ENCODE assay signal across 8 mouse cellular contexts in the genomic region with DNA sequence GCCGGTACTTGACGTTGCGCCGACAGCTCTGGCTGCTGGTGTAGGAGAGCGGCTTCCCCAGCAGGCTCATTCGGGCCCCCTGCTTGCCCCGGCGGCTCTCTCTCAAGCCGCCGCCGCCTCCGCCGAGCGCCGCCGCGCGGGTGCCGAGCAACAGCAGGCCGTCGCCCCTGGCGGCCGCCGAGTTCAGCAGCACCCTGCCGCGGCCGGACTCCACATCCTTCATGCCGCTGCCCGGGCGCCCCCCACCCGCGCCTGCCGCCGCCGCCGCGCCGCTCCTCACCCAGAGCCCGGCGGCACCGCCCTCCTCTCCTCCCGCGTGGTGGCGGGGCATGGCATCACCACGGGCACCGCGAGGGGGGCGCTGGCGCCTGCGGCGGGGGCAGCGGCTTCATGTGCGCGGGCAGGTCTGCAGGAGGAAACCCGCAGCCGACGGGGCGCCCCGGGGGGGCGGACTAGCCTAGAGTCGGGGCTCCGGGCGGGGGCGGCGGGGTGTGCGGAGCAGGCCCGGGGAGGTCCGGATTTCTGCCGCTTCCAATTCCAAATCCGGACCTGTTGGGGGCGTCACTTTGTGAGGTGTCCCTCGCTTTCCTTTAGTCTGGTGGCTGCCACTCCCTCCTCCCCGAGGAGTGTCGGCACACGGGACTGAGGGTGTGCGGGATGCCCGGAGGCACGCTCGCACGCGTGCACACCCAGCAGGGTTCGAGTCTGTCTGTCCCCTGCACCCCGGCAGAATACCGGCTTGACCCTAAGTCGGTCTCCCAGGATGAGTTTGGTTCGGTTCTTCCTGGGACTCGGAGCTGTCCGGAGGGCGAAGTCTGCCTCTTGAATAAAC. TPM values are rescaled to one million over a fixed set of nuclear protein-coding genes. Genes with fewer than 3 reads are reported as not detected.
DNase-seq lines count a peak whose midpoint lies in the region; ATAC-seq and TF ChIP-seq lines count a peak whose summit lies in the region.

A gene (minus strand): TSS at position 692 of the 832 bp plus-strand sequence.

- TF ChIP-seq CTCF in ES-Bruce4 (IDR thresholded peaks at IDR 0.05; ENCODE audit: low read depth, low read length), result no peak
- no peak for TF ChIP-seq CTCF in cerebellum, adult 2 months (IDR thresholded peaks at IDR 0.05; ENCODE audit: borderline replicate concordance, insufficient read depth, low read depth, low read length)

- no peak within 1 kb of the TSS for H3K27ac ChIP-seq in ES-Bruce4 (ENCODE audit: insufficient read depth, low read length)
- H3K27ac ChIP-seq in cerebellum, adult 2 months (ENCODE audit: insufficient read depth, low read length), result no peak within 1 kb of the TSS
- peak within 1 kb of the TSS; percentile 23; the same call in 1 of the 2 replicates for H3K27ac ChIP-seq in hindbrain, embryonic 13.5 days

- DNase-seq in cerebellum, adult 2 months, result peak; percentile 25 to 31
- DNase-seq in frontal cortex, postnatal 10 days (ENCODE audit: low spot score in 2 of 2), result peak; percentile 69 to 72
- DNase-seq in left cerebral cortex, postnatal 10 days (ENCODE audit: extremely low spot score in 1 of 2, low spot score in 2 of 2), result peak; percentile 43 to 83
- peak; percentile 70 for DNase-seq in right cerebral cortex, postnatal 4 days
- DNase-seq in yolk sac, embryonic 10.5 days (ENCODE audit: low spot score), result peak; percentile 38

- WGBS in cerebellum, adult 2 months, result under 1% methylated on average over 83 of the region's 89 CpGs
- under 1% methylated on average over 51 of the region's 89 CpGs for WGBS in hindbrain, embryonic 13.5 days

- peak within 1 kb of the TSS; percentile 93 for H3K4me3 ChIP-seq in ES-Bruce4 (ENCODE audit: low read depth, low read length)
- peak within 1 kb of the TSS; percentile 44 for H3K4me3 ChIP-seq in cerebellum, adult 2 months (replicated peaks; ENCODE audit: insufficient read depth, low read depth, low read length)
- H3K4me3 ChIP-seq in hindbrain, embryonic 13.5 days, result peak within 1 kb of the TSS; percentile 69
- H3K4me3 ChIP-seq in megakaryocyte, embryonic 14.5 days (replicated peaks), result peak within 1 kb of the TSS; percentile 95

- peaks cover 11% of the 10 kb centered on the region for H3K27me3 ChIP-seq in ES-Bruce4 (ENCODE audit: control insufficient read depth, insufficient read depth, low read length, poor library complexity, severe bottlenecking)
- H3K27me3 ChIP-seq in cerebellum, adult 2 months (ENCODE audit: control insufficient read depth, insufficient read depth, low read length), result peaks cover 2% of the 10 kb centered on the region; the same call in 1 of the 2 replicates
- peaks cover 27% of the 10 kb centered on the region for H3K27me3 ChIP-seq in hindbrain, embryonic 13.5 days
- peaks cover 25% of the 10 kb centered on the region for H3K27me3 ChIP-seq in megakaryocyte, embryonic 14.5 days (replicated peaks)

- intact Hi-C loops in left cerebral cortex, postnatal 10 days (cut with DNase I), result loop anchor here (5.0 kb wide), 2 partner anchors 306 to 549 kb away; no protein-coding TSS in a partner anchor

- ATAC-seq in hindbrain, embryonic 13.5 days (ENCODE audit: low FRiP score), result peak; percentile 86

- peak within 1 kb of the TSS; percentile 87 for H3K9ac ChIP-seq in ES-Bruce4 (ENCODE audit: low read depth, poor library complexity, severe bottlenecking)
- peak within 1 kb of the TSS; percentile 77 for H3K9ac ChIP-seq in hindbrain, embryonic 13.5 days

- no peak for TF ChIP-seq POLR2A in ES-Bruce4 (IDR thresholded peaks at IDR 0.05; ENCODE audit: insufficient read depth, low read length)
- TF ChIP-seq POLR2A in cerebellum, adult 2 months (IDR thresholded peaks at IDR 0.05; ENCODE audit: borderline replicate concordance, insufficient read depth, low read length), result no peak

- H3K4me2 ChIP-seq in hindbrain, embryonic 13.5 days, result peak within 1 kb of the TSS; percentile 97

- H3K4me1 ChIP-seq in ES-Bruce4 (ENCODE audit: control insufficient read depth, insufficient read depth, low read length), result no peaks in the 10 kb centered on the region
- no peaks in the 10 kb centered on the region for H3K4me1 ChIP-seq in cerebellum, adult 2 months (ENCODE audit: control insufficient read depth, insufficient read depth, low read length)
- peaks cover 21% of the 10 kb centered on the region for H3K4me1 ChIP-seq in hindbrain, embryonic 13.5 days (replicated peaks)
- peaks cover 49% of the 10 kb centered on the region for H3K4me1 ChIP-seq in megakaryocyte, embryonic 14.5 days

- H3K36me3 ChIP-seq in ES-Bruce4 (ENCODE audit: control insufficient read depth, insufficient read depth, low read length, poor library complexity, severe bottlenecking), result no peaks in the 10 kb centered on the region
- no peaks in the 10 kb centered on the region for H3K36me3 ChIP-seq in hindbrain, embryonic 13.5 days
- no peaks in the 10 kb centered on the region for H3K36me3 ChIP-seq in megakaryocyte, embryonic 14.5 days (replicated peaks; ENCODE audit: low read length)

- no peaks in the 10 kb centered on the region for H3K9me3 ChIP-seq in ES-Bruce4 (replicated peaks; ENCODE audit: control insufficient read depth, insufficient read depth, low read length, poor library complexity, severe bottlenecking)
- H3K9me3 ChIP-seq in hindbrain, embryonic 13.5 days, result no peaks in the 10 kb centered on the region
- no peaks in the 10 kb centered on the region for H3K9me3 ChIP-seq in megakaryocyte, embryonic 14.5 days

- no peak for TF ChIP-seq EP300 in ES-Bruce4 (IDR thresholded peaks at IDR 0.05; ENCODE audit: insufficient read depth, low read depth, low read length)

RNA-seq across cellular contexts. Expression of the gene that starts here (rescaled TPM):
- 0.67 and 0.87 TPM in 2 replicates for polyA plus RNA-seq in ES-Bruce4 (2011; ENCODE audit: insufficient read depth, insufficient read length, low read depth, missing spikeins)
- 1.3 and 1.8 TPM in 2 replicates for polyA plus RNA-seq in cerebellum, adult 2 months (2012; rRNA removed)
- polyA plus RNA-seq in hindbrain, embryonic 13.5 days (2015; fragmentation: Nextera tagmentation; extraction: Ambion mirVana), result 1.1 and 1.5 TPM in 2 replicates
- total RNA-seq in left cerebral cortex, postnatal 10 days (2021), result 10 to 100 TPM; 73.7 to 80.2 TPM
- 0.10 TPM in 1 of 2 replicates, not detected in the other for polyA plus RNA-seq in megakaryocyte, embryonic 14.5 days (2012; ENCODE audit: insufficient read depth, low replicate concordance)

Comparison
In these comparisons a context has a peak if more than half of its experiments do, and no peak if none do; other contexts are left out.
1. H3K4me3 ChIP-seq: peak in every context shown above with its lines; median percentile 95 in megakaryocyte, embryonic 14.5 days; 93 in ES-Bruce4; 69 in hindbrain, embryonic 13.5 days; 44 in cerebellum, adult 2 months.